Mouse (Mus musculus) embryonic fibroblast, embryonic 13.5 days (primary cell): ENCODE results near the gene Ntrk3. TPM values are rescaled to one million over a fixed set of nuclear protein-coding genes. Genes with fewer than 3 reads are reported as not detected.
A peak's percentile ranks its signal among the peaks of the same experiment; 100 is the strongest.

Source experiments
- H3K27ac ChIP-seq: 2 replicates; pipeline ENCODE4 v1.5.1; 2012; ENCODE audit warnings: low read length, control low read depth, inconsistent platforms; ENCODE audit not compliant: insufficient read depth
- H3K4me1 ChIP-seq: 2 replicates; pipeline ENCODE4 v1.6.1; 2011; ENCODE audit warnings: low read length; ENCODE audit not compliant: control insufficient read depth, insufficient read depth
- H3K4me3 ChIP-seq: 2 replicates; pipeline ENCODE4 v1.5.1; 2011; ENCODE audit warnings: mild to moderate bottlenecking, control low read depth, low read length; ENCODE audit not compliant: insufficient read depth
- CTCF ChIP-seq: IDR thresholded peaks from 2 replicates; pipeline ENCODE4 v1.5.1; 2011; ENCODE audit warnings: mild to moderate bottlenecking, control low read depth, low read length, moderate library complexity, borderline replicate concordance; ENCODE audit not compliant: insufficient read depth
- POLR2A ChIP-seq: IDR thresholded peaks from 2 replicates; pipeline ENCODE4 v1.6.1; 2011; ENCODE audit warnings: low read depth, mild to moderate bottlenecking, control low read depth, low read length, moderate library complexity
- polyA plus RNA-seq: library from polyadenylated mRNA; stranded (reverse); fragments of >200 nt; gene quantifications from 2 replicates; pipeline ENCODE4 v1.2.4, GENCODE M21; 2011; ENCODE audit warnings: low read depth; ENCODE audit not compliant: missing spikeins, insufficient read length

Gene Ntrk3
- 6.0 and 8.5 TPM in 2 replicates for polyA plus RNA-seq

DNA sequence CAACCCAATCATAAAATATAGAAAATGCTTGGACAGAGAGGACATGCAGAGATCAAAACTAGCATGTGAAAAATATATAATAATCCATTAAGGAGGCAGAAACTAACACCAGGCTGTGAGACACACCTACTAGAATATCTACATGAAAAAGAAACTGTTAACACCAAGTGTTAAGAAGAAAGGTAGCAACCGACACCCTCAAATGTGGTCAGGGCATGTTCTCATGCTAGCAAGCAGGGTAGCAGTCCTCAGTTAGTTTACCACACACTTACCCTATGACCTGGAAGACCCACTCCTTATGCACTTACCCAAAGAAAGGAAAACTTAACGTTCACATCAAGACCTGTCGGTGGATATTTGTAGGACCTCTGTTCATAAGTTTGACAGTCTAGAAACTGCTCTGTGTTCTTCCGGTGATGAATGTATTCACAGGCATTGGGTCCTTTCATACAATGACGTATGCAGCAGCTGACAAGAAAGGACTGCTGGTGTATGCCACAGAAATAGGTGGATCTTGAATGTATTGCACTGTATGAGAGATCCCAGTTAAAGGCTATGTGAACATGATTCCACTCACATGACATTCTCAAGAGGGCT, at the start of gene Ntrk3:
TSS of gene Ntrk3 (minus strand) at position 399 of the 597 bp plus-strand sequence.
- H3K4me3 ChIP-seq = no peak within 1 kb of the TSS
- H3K27ac ChIP-seq = no peak within 1 kb of the TSS
- no peaks in the 10 kb centered on the region for H3K4me1 ChIP-seq
- TF ChIP-seq POLR2A (no peak), CTCF (no peak)

DNA sequence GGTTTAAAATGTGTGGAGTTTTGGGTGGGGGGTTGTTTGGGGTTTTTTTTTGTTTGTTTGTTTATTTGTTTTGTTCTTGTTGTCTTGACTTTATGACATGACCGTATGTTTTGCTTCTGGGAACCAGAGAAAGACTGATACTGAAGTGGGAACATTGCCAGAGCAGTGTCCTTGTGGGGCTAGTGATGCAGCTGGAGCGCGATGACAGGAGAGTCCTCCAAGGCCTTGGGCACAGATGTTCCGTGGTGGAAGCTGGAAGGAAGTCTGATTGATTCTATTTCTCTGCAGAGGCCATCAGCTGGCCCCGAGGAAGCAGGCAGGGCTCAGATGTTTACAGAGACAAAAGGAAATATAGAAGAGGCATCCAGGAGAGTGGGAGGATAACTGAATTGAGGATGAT, 48.1 kb upstream of the Ntrk3 start:
- Histone ChIP-seq H3K27ac (no peak overlapping the region), H3K4me1 (no peaks in the 10 kb centered on the region), H3K4me3 (no peak overlapping the region)
- TF ChIP-seq POLR2A = no peak

DNA sequence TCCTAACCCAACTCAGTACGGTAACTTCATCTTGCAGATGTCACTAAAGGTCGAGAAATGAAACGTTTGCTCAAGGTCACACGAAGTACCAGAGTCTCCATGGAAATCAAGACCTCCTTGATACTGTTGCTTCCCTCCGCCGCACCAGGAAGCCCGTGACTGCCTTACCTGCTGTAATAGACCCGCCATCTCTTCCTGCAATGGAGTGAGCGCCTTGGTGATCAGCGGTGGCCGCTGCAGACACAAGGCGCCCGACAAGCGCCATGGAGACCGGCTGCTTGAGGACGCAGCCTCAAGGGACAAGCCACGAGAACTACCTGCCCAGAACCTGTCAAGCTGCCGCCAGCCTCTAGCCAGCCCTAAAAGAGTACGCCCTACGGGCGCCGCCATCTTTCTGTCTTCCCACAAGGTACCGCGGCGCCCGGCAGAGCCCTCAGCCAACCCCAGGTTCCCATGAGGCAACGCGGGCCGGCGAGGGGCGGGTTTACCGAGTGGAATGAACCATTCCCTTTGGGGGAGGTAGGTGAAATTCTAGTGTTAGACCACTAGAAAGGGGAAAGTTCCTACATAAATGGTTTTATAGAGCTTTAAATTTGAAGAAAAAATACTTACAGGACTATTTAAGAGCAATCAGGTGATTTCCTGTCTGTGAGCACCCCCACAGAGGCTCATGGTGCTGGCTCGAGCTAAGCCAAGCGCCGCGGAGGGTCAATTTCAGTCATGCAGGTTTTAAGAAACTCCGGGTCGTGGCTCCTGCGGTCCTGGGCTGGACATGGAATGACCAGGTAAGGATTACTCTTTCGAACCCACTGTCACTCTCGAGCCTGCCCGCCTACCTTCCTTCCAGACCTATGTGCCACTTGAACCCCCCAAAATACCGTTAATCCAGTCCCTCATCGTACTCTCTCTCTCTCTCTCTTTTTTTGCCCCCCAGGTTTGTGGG, 45.1 kb upstream of the Ntrk3 start, which contains the start of the genes Mrps11 and Mrpl46:
TSS of gene Mrps11 (plus strand) at position 481 of the 943 bp plus-strand sequence.
TSS of gene Mrpl46 (minus strand) at position 893 of the 943 bp plus-strand sequence.
- H3K4me1 ChIP-seq = no peaks in the 10 kb centered on the region
- TF ChIP-seq POLR2A = peak; percentile 82
- no peak for TF ChIP-seq CTCF
- peak within 1 kb of the TSS; percentile 99 for H3K4me3 ChIP-seq
- peak within 1 kb of the TSS; percentile 36; the same call in 1 of the 2 replicates for H3K27ac ChIP-seq

DNA sequence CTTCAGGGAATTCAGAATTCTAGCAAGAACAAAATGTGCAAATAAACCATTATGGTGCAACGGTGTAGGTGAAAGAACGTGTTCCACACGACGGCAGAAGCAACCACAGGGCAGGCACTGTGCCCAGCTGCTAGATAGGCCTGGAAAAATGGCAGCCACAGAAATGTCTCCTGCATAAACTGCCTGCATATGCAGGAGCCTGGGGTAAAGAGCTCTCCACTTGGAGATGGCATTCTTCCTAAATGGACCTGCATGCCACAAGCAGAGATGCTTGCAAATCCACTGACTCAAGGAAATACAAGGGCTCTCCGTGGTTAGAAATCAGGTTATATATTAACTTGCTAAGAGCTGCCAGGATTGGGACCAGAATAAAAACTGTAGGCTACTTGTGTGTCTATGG, 40.9 kb upstream of the Ntrk3 start:
- no peaks in the 10 kb centered on the region for H3K4me1 ChIP-seq
- no peak overlapping the region for H3K4me3 ChIP-seq
- no peak overlapping the region for H3K27ac ChIP-seq
- no peak for TF ChIP-seq POLR2A
- TF ChIP-seq CTCF = no peak

DNA sequence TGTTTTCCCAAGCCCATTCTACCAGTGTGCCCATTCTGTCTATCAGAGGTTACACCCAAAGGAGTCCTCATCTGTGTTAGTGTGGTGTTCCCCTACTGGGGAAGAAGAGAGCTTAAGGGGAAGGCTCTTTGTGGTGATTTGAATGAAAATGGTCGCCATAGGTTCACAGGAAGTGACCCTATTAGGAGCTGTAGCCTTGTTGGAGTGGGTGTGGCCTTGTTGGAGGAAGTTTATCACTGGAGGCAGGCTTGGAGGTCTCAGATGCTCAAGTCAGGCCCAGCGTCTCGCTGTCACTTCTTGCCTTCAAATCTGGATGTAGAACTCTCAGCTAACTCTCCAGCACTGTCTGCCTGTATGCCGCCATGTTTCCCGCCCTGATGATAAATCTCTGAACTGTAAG, 33.1 kb upstream of the Ntrk3 start:
- Histone ChIP-seq H3K4me1 (peaks cover 7% of the 10 kb centered on the region; the same call in 1 of the 2 replicates), H3K4me3 (no peak overlapping the region), H3K27ac (no peak overlapping the region)
- no peak for TF ChIP-seq CTCF
- no peak for TF ChIP-seq POLR2A

DNA sequence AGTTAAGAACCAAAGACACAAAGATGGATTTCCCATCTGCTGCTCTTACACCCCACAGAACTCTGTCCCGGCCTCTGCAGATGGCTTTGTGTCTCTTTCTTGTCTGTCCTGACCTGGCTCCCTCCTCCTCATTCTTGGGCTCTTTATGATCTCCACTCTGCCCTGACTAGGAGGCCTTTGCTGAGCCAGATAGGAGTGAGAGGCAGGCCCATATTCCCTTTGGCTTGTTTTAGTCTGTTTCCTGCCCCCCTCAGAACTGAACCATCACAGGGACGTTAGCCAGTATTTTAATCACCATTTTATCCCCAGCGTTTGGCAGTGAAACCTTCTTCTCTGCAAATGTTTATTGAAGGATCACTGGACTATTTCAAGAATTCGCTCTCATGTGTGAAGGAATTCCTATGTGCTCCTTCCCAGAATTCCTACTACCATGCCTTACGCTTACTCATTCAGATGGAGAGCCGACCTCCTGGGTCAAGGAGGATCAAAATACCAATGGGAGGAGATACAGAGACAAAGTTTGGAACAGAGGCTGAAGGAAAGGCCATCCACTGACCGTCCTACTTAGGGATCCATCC, 31.4 kb upstream of the Ntrk3 start:
- H3K4me1 ChIP-seq = peaks cover 7% of the 10 kb centered on the region; the same call in 1 of the 2 replicates
- TF ChIP-seq POLR2A (no peak), CTCF (no peak)

DNA sequence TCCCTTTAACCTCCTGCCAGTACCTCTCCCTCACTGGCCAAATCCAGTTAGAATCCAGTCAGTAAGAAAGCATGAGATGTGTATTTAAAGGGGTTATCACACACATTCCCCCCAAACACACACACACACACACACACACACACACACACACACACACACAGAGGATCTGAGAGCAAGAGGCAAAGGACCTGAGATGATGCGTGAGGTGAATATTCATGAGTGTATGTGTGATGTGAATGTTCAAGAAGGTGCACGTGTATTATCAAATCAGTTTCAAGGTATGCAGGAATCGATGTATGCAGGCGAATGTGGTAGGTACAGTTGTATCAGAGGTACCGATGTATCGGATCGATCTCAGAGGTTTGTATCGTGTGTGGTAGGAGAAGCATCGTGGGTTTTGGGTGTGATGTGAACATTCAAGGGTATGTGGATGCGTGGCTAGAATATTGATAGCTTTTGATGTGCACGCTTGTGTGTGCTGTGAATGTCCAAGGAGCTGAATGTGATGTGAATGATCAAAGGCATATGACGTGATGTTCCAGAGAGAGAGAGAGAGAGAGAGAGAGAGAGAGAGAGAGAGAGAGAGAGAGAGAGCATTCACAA, 30.2 kb upstream of the Ntrk3 start:
- Histone ChIP-seq H3K4me3 (no peak overlapping the region), H3K4me1 (peaks cover 7% of the 10 kb centered on the region; the same call in 1 of the 2 replicates), H3K27ac (no peak overlapping the region)
- TF ChIP-seq POLR2A (no peak), CTCF (no peak)

More for the DNA sequence above, 31.4 kb upstream of the Ntrk3 start:
- Histone ChIP-seq H3K4me3 (no peak overlapping the region), H3K27ac (peak overlapping the region; percentile 30)

DNA sequence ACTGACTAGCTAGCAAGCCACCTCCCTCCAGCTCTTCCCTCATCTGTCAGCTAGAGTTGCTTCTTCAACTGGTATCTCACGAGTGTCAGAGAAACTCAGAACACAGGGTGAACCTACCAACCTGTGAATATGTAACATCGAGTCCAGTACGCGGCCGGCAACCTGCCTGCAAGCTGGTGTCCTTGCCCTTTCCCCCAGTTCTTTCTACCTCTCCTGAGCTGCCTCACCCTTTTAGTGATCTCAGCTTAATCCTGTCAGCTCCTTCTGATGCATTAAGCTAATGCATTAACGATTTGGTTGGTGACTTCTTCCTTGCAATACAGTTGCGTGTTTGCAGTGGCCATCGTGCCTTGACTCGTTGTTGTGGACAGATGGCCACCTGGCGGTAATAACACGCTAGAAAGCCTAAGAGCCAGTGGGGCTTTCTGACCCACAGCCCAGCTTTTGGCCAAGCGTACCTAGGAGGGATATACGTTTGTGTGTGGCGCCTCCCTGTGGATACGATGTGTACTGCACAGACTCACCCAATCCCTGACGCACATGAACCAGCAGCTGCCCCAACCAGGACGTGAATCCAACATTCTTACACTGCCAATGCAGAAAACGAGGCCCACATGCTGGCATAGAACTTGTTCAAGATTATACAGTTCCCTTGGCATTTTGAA, 28.3 kb upstream of the Ntrk3 start:
- Histone ChIP-seq H3K4me3 (no peak overlapping the region), H3K4me1 (peaks cover 7% of the 10 kb centered on the region; the same call in 1 of the 2 replicates), H3K27ac (no peak overlapping the region)
- TF ChIP-seq POLR2A = no peak
- TF ChIP-seq CTCF = peak; percentile 88

DNA sequence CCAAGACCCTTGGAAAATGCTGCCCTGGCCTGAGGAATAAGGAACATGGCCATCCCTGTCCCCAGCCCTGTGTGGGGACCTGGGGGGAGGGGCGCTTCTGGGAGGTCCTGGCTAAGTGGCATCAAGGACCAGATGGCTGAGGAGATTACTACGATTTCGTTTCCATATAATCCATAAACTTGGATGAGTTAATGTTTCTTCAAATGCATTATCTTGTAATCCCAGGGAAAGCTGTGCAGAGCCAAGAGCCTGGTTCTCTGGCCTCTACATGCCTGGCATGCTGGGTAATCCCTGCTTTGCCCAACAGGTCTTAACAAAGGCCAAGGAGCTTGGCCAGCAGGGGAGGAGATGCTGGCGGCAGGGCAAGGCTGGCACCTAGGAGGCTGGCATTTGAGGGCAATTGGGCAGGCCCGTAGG, 27.4 kb upstream of the Ntrk3 start:
- Histone ChIP-seq H3K27ac (no peak overlapping the region), H3K4me3 (no peak overlapping the region), H3K4me1 (peaks cover 7% of the 10 kb centered on the region; the same call in 1 of the 2 replicates)
- TF ChIP-seq CTCF (no peak), POLR2A (no peak)

DNA sequence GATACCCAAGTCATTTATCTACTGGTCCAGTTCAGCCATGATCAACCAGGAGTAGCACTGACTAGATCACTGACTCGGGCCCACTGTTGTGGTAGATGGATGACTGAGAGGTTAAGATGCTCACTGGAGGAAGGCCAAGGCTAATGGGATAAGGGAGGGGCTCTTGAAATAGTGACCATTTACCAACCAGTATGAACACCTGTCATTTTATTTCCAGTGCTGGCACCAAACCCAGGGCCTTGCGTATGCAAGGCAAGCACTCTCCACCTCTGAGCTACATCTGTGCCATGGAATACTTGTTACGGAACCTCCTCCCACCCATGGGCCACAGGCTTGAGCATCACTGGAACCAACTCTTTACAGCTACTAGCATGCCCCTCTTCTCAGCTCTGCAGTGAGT, 26.0 kb upstream of the Ntrk3 start:
- TF ChIP-seq POLR2A = no peak
- no peak for TF ChIP-seq CTCF
- no peak overlapping the region for H3K27ac ChIP-seq

More for the DNA sequence above, 26.0 kb upstream of the Ntrk3 start:
- Histone ChIP-seq H3K4me3 (no peak overlapping the region), H3K4me1 (peaks cover 3% of the 10 kb centered on the region; the same call in 1 of the 2 replicates)
